Mouse (Mus musculus): ENCODE measurements around the gene Nptxr. TPM values are rescaled to one million over a fixed set of nuclear protein-coding genes. Genes with fewer than 3 reads are reported as not detected.

Nptxr gene
- polyA plus RNA-seq, 1 experiment from 2014 or later: 9.0 TPM

Other genes with a start within 250 kb of the Nptxr start
- gene Dmc1, start 199.7 kb downstream of the Nptxr start, polyA plus RNA-seq (2015; fragmentation: Nextera tagmentation; extraction: Ambion mirVana): 2.2 and 2.5 TPM in 2 replicates
- gene Fam227a, start 145.8 kb downstream of the Nptxr start, polyA plus RNA-seq (2015; fragmentation: Nextera tagmentation; extraction: Ambion mirVana): 1.8 and 1.9 TPM in 2 replicates
- 67.3 and 78.6 TPM in 2 replicates for gene Cby1, start 145.6 kb downstream of the Nptxr start, polyA plus RNA-seq (2015; fragmentation: Nextera tagmentation; extraction: Ambion mirVana)
- 207 and 210 TPM in 2 replicates for gene Tomm22, start 133.9 kb downstream of the Nptxr start, polyA plus RNA-seq (2015; fragmentation: Nextera tagmentation; extraction: Ambion mirVana)
- 27.0 and 28.0 TPM in 2 replicates for gene Josd1, start 116.8 kb downstream of the Nptxr start, polyA plus RNA-seq (2015; fragmentation: Nextera tagmentation; extraction: Ambion mirVana)
- gene Gtpbp1, start 113.9 kb downstream of the Nptxr start, polyA plus RNA-seq (2015; fragmentation: Nextera tagmentation; extraction: Ambion mirVana): 36.4 and 39.1 TPM in 2 replicates
- gene Sun2, start 62.2 kb downstream of the Nptxr start, polyA plus RNA-seq (2015; fragmentation: Nextera tagmentation; extraction: Ambion mirVana): 6.4 and 7.7 TPM in 2 replicates
- gene Dnal4, start 26.9 kb downstream of the Nptxr start, polyA plus RNA-seq (2015; fragmentation: Nextera tagmentation; extraction: Ambion mirVana): 73.3 and 77.6 TPM in 2 replicates
- gene Npcd, start 29.5 kb upstream of the Nptxr start, polyA plus RNA-seq (2015; fragmentation: Nextera tagmentation; extraction: Ambion mirVana): 0.91 TPM in 1 of 2 replicates, not detected in the other
- gene Cbx6, start 29.9 kb upstream of the Nptxr start, polyA plus RNA-seq (2015; fragmentation: Nextera tagmentation; extraction: Ambion mirVana): 90.7 and 93.5 TPM in 2 replicates
- gene Apobec3, start 86.9 kb upstream of the Nptxr start, polyA plus RNA-seq (2015; fragmentation: Nextera tagmentation; extraction: Ambion mirVana): 16.7 and 19.2 TPM in 2 replicates
- gene Cbx7, start 166.4 kb upstream of the Nptxr start, polyA plus RNA-seq (2015; fragmentation: Nextera tagmentation; extraction: Ambion mirVana): 3.1 and 4.6 TPM in 2 replicates
- 5.2 and 5.7 TPM in 2 replicates for gene Pdgfb, start 210.2 kb upstream of the Nptxr start, polyA plus RNA-seq (2015; fragmentation: Nextera tagmentation; extraction: Ambion mirVana)